31 mouse cellular contexts compared by ENCODE assay signal in genomic region chr2:10128571-10128970, GRCm38 (mm10). TPM values are rescaled to one million over a fixed set of nuclear protein-coding genes. Genes with fewer than 3 reads are reported as not detected.
DNase-seq lines count a peak whose midpoint lies in the region; ATAC-seq and TF ChIP-seq lines count a peak whose summit lies in the region.
"Had no signal": no experiment of that assay in that cellular context is flagged by ENCODE, and none has a peak within 500 bp of the region (broad histone marks: within the 10 kb centered on the region; RNA-seq: fewer than 3 reads in every experiment).

No protein-coding gene starts in this region.

- H3K27me3 ChIP-seq in erythroblast, embryonic 14.5 days (ENCODE audit: control insufficient read depth) = no peaks in the 10 kb centered on the region
- H3K27me3 ChIP-seq in liver, embryonic 14.5 days (ENCODE audit: control insufficient read depth, insufficient read depth, low read length) = no peaks in the 10 kb centered on the region
- H3K27me3 ChIP-seq: CH12.LX; embryonic facial prominence, embryonic 13.5 days; forebrain, embryonic 13.5 days; heart, embryonic 15.5 days; neural tube, embryonic 15.5 days; stomach, embryonic 15.5 days had no signal

- H3K9me3 ChIP-seq in erythroblast, embryonic 14.5 days (ENCODE audit: control insufficient read depth, low read length) = no peaks in the 10 kb centered on the region
- H3K9me3 ChIP-seq in liver, embryonic 14.5 days (ENCODE audit: control insufficient read depth, low read length) = no peaks in the 10 kb centered on the region
- H3K9me3 ChIP-seq: embryonic facial prominence, embryonic 13.5 days; forebrain, embryonic 13.5 days; heart, embryonic 10.5 days; heart, embryonic 15.5 days; neural tube, embryonic 15.5 days; stomach, embryonic 15.5 days had no signal

- peak; percentile 84 for DNase-seq in kidney, adult 9 months
- DNase-seq in kidney, postnatal 25 days = no peak
- DNase-seq in liver, embryonic 14.5 days (ENCODE audit: low read depth in 3 of 3, low spot score in 3 of 3) = no peak
- peak; percentile 53 for DNase-seq in yolk sac, embryonic 10.5 days (ENCODE audit: low spot score)
- DNase-seq in retina, embryonic 14.5 days (ENCODE audit: low spot score) = no peak
- DNase-seq: adrenal gland, adult 2 months; adrenal gland, postnatal 36 days; cerebellum, adult 18-20 months; cerebellum, postnatal 10 days; gastrocnemius, postnatal 10 days; layer of hippocampus, postnatal 36 days; left cerebral cortex, postnatal 4 days; lung, postnatal 4 days; midbrain, embryonic 14.5 days; right cerebral cortex, postnatal 25 days; thymus, postnatal 14 days had no signal

- TF ChIP-seq CTCF in liver, embryonic 14.5 days (IDR thresholded peaks at IDR 0.05; ENCODE audit: low read depth) = no peak

- H3K27ac ChIP-seq in liver, embryonic 14.5 days = no peak overlapping the region
- H3K27ac ChIP-seq: embryonic facial prominence, embryonic 13.5 days; forebrain, embryonic 13.5 days; heart, embryonic 10.5 days; heart, embryonic 15.5 days; neural tube, embryonic 15.5 days; stomach, embryonic 15.5 days had no signal

- no peak for ATAC-seq in erythroblast, adult 5-6 weeks (replicated peaks; ENCODE audit: low FRiP score, poor library complexity, severe bottlenecking)
- ATAC-seq in liver, embryonic 14.5 days (ENCODE audit: insufficient read depth) = peak; percentile 44; the same call in 1 of the 2 replicates
- ATAC-seq in megakaryocyte-erythroid progenitor cell, adult 5-6 weeks (replicated peaks; ENCODE audit: low FRiP score, low TSS enrichment, poor library complexity, severe bottlenecking) = no peak
- ATAC-seq: activated CD4-positive, CD25-positive, alpha-beta regulatory T cell, adult 4 months; forebrain, embryonic 13.5 days; hindbrain, embryonic 16.5 days had no signal

- H3K4me2 ChIP-seq in liver, embryonic 14.5 days (ENCODE audit: low read depth) = peak overlapping the region; percentile 34
- H3K4me2 ChIP-seq: embryonic facial prominence, embryonic 13.5 days; forebrain, embryonic 13.5 days; heart, embryonic 15.5 days; neural tube, embryonic 15.5 days; stomach, embryonic 15.5 days had no signal

- no peaks in the 10 kb centered on the region for H3K4me1 ChIP-seq in erythroblast, embryonic 14.5 days (ENCODE audit: control insufficient read depth)
- peaks cover 0 to 6% of the 10 kb centered on the region in 2 experiments; a peak in 1 of 4 replicates for H3K4me1 ChIP-seq in liver, embryonic 14.5 days (replicated peaks; ENCODE audit: control insufficient read depth in 2 of 2, insufficient read depth in 2 of 2, low read length in 1 of 2)
- H3K4me1 ChIP-seq: embryonic facial prominence, embryonic 13.5 days; heart, embryonic 10.5 days; heart, embryonic 15.5 days; neural tube, embryonic 15.5 days; stomach, embryonic 15.5 days had no signal

- H3K36me3 ChIP-seq in erythroblast, embryonic 14.5 days (ENCODE audit: control insufficient read depth) = no peaks in the 10 kb centered on the region; the same call in 1 of the 2 replicates
- H3K36me3 ChIP-seq in liver, embryonic 14.5 days (replicated peaks; ENCODE audit: control insufficient read depth, insufficient read depth, low read depth) = no peaks in the 10 kb centered on the region
- H3K36me3 ChIP-seq: embryonic facial prominence, embryonic 13.5 days; heart, embryonic 10.5 days; heart, embryonic 15.5 days; neural tube, embryonic 15.5 days; stomach, embryonic 15.5 days had no signal

- peak overlapping the region; percentile 12 for H3K4me3 ChIP-seq in erythroblast, embryonic 14.5 days (replicated peaks)
- peak overlapping the region; percentile 18 to 32; a peak in 2 of 4 replicates for H3K4me3 ChIP-seq in liver, embryonic 14.5 days (ENCODE audit: insufficient read depth in 1 of 2, low read depth in 2 of 2, low read length in 2 of 2)
- H3K4me3 ChIP-seq: embryonic facial prominence, embryonic 13.5 days; forebrain, embryonic 13.5 days; heart, embryonic 10.5 days; heart, embryonic 15.5 days; neural tube, embryonic 15.5 days; stomach, embryonic 15.5 days had no signal

- no peak for TF ChIP-seq EP300 in liver, embryonic 14.5 days (IDR thresholded peaks at IDR 0.05; ENCODE audit: low read depth)

- H3K9ac ChIP-seq in liver, embryonic 14.5 days (replicated peaks) = no peak overlapping the region
- H3K9ac ChIP-seq: embryonic facial prominence, embryonic 13.5 days; forebrain, embryonic 13.5 days; heart, embryonic 15.5 days; neural tube, embryonic 15.5 days; stomach, embryonic 15.5 days had no signal

- 63% methylated on average over 4 of the region's 4 CpGs for WGBS in liver, embryonic 14.5 days (ENCODE audit: insufficient replicate concordance)

RNA-seq across cellular contexts. Expression of gene Itih2, which starts 2.6 kb away (rescaled TPM):
- polyA plus RNA-seq in erythroblast, embryonic 14.5 days (2012) = 0.06 and 0.10 TPM in 2 replicates
- total RNA-seq in erythroblast, adult 5-6 weeks (2015; ENCODE audit: low replicate concordance) = not detected in 2 replicates
- not detected in 2 replicates for total RNA-seq in erythroblast, adult 5-6 weeks (2017; ENCODE audit: low replicate concordance)
- polyA plus RNA-seq in liver, embryonic 14.5 days (2012; rRNA removed) = 236 and 321 TPM in 2 replicates
- 260 and 296 TPM in 2 replicates for polyA plus RNA-seq in liver, embryonic 14.5 days (2014; fragmentation: Nextera tagmentation; extraction: Ambion mirVana)
- total RNA-seq in megakaryocyte-erythroid progenitor cell, adult 5-6 weeks (2014; fragmentation: Nextera tagmentation) = not detected in 2 replicates
- total RNA-seq in megakaryocyte-erythroid progenitor cell, adult 5-6 weeks (2017) = not detected in 2 replicates
- total RNA-seq: CH12.LX; common myeloid progenitor, adult 5-6 weeks; ES-E14 had no signal
- polyA plus RNA-seq: activated CD4-positive, CD25-positive, alpha-beta regulatory T cell, adult 4 months; C2C12 had no signal

RNA-seq across cellular contexts. Expression of gene Itih5, which starts 24.8 kb away (rescaled TPM):
- polyA plus RNA-seq in erythroblast, embryonic 14.5 days (2012) = not detected in 2 replicates
- 2.9 and 5.0 TPM in 2 replicates for total RNA-seq in erythroblast, adult 5-6 weeks (2015; ENCODE audit: low replicate concordance)
- total RNA-seq in erythroblast, adult 5-6 weeks (2017; ENCODE audit: low replicate concordance) = 1.9 and 2.2 TPM in 2 replicates
- 1.4 and 2.0 TPM in 2 replicates for polyA plus RNA-seq in liver, embryonic 14.5 days (2012; rRNA removed)
- polyA plus RNA-seq in liver, embryonic 14.5 days (2014; fragmentation: Nextera tagmentation; extraction: Ambion mirVana) = 2.5 and 2.8 TPM in 2 replicates
- total RNA-seq in megakaryocyte-erythroid progenitor cell, adult 5-6 weeks (2014; fragmentation: Nextera tagmentation) = 0.09 and 0.84 TPM in 2 replicates
- total RNA-seq in megakaryocyte-erythroid progenitor cell, adult 5-6 weeks (2017) = 1.3 and 4.9 TPM in 2 replicates
- polyA plus RNA-seq: C2C12 had no signal

RNA-seq across cellular contexts. Expression of gene Kin, which starts 48.2 kb away (rescaled TPM):
- polyA plus RNA-seq in erythroblast, embryonic 14.5 days (2012) = 0.57 and 1.0 TPM in 2 replicates
- 75.3 and 77.3 TPM in 2 replicates for total RNA-seq in erythroblast, adult 5-6 weeks (2015; ENCODE audit: low replicate concordance)
- 149 and 186 TPM in 2 replicates for total RNA-seq in erythroblast, adult 5-6 weeks (2017; ENCODE audit: low replicate concordance)
- polyA plus RNA-seq in liver, embryonic 14.5 days (2012; rRNA removed) = 3.8 and 8.7 TPM in 2 replicates
- polyA plus RNA-seq in liver, embryonic 14.5 days (2014; fragmentation: Nextera tagmentation; extraction: Ambion mirVana) = 14.2 and 14.6 TPM in 2 replicates
- total RNA-seq in megakaryocyte-erythroid progenitor cell, adult 5-6 weeks (2014; fragmentation: Nextera tagmentation) = 34.0 and 41.8 TPM in 2 replicates
- 22.2 and 41.9 TPM in 2 replicates for total RNA-seq in megakaryocyte-erythroid progenitor cell, adult 5-6 weeks (2017)

RNA-seq across cellular contexts. Expression of gene Atp5c1, which starts 48.3 kb away (rescaled TPM):
- polyA plus RNA-seq in erythroblast, embryonic 14.5 days (2012) = 2.1 and 2.2 TPM in 2 replicates
- total RNA-seq in erythroblast, adult 5-6 weeks (2015; ENCODE audit: low replicate concordance) = 157 and 158 TPM in 2 replicates
- total RNA-seq in erythroblast, adult 5-6 weeks (2017; ENCODE audit: low replicate concordance) = 107 and 112 TPM in 2 replicates
- 147 and 186 TPM in 2 replicates for polyA plus RNA-seq in liver, embryonic 14.5 days (2012; rRNA removed)
- polyA plus RNA-seq in liver, embryonic 14.5 days (2014; fragmentation: Nextera tagmentation; extraction: Ambion mirVana) = 390 and 409 TPM in 2 replicates
- 449 and 461 TPM in 2 replicates for total RNA-seq in megakaryocyte-erythroid progenitor cell, adult 5-6 weeks (2014; fragmentation: Nextera tagmentation)
- 496 and 499 TPM in 2 replicates for total RNA-seq in megakaryocyte-erythroid progenitor cell, adult 5-6 weeks (2017)

Comparison
In these comparisons a context has a peak if more than half of its experiments do, and no peak if none do; other contexts are left out.
1. DNase-seq: peak in kidney, adult 9 months (single experiment) and yolk sac, embryonic 10.5 days (single experiment); none in kidney, postnatal 25 days (0 of 2), liver, embryonic 14.5 days (0 of 3) and retina, embryonic 14.5 days (single experiment).